Mouse (Mus musculus): ENCODE results near the gene Wdr18.

Gene Wdr18

DNA sequence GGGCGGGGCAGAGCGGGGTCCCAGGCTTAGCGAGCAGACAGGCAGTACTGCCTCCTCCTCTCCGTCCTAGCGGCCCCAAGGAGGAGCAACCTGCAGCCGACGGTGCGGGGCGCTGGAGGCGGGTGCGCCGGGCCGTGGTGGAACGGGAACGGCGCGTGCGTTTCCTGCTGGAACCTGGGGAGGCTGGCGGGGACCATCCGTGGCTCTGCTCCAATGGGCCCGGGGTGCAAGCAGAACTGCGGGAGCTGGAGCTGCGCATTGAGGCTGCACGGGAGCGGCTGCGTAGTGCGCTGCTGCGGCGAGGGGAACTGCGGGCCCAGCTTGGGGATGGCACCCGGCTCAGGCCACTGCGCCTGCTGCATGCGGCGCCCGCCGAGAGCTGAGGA lies 16.8 kb downstream of the Wdr18 start:
- DNase-seq (ENCODE audit: low read depth, low spot score) = no peak

DNA sequence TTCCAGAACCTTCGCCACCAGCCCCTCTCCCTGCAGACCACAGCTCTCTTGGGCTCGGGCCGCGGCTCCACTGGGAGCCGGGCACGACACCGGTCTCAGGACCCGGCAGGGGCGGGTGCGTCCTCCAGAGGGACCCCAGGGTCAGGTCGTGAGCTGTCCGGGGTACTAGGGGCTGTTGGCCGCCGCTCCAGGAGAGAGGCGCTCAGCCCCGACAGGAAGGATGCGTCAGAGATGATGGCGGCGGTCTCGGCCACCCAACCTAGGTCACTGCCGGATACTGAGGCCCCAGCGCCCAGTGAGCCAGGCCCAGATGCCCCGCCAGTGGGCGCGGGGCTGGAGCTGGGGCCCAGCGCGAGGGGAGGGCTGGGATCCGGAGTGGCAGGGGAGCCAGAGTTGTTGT lies 17.4 kb downstream of the Wdr18 start:
- no peak for DNase-seq (ENCODE audit: low read depth, low spot score)

DNA sequence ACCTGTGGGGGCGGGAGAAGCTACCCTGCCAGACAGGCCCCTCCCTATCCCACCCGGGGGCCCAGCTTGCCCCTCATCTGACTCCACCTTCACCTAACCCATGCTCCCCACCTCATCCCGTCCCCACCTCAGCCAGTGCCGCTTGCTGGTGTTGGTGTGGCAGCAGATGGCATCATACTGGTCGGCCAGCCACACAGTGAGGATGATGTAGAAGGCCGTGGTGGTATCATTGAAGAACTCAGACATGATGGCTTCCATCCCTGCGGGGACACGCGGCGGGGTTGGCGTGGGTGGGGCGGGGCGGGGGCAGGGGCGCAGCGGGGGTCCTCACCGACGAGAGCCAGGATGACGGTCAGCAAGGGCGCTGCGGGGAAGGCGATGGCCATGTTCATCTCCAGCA lies 18.1 kb downstream of the Wdr18 start:
- no peak for DNase-seq (ENCODE audit: low read depth, low spot score)

DNA sequence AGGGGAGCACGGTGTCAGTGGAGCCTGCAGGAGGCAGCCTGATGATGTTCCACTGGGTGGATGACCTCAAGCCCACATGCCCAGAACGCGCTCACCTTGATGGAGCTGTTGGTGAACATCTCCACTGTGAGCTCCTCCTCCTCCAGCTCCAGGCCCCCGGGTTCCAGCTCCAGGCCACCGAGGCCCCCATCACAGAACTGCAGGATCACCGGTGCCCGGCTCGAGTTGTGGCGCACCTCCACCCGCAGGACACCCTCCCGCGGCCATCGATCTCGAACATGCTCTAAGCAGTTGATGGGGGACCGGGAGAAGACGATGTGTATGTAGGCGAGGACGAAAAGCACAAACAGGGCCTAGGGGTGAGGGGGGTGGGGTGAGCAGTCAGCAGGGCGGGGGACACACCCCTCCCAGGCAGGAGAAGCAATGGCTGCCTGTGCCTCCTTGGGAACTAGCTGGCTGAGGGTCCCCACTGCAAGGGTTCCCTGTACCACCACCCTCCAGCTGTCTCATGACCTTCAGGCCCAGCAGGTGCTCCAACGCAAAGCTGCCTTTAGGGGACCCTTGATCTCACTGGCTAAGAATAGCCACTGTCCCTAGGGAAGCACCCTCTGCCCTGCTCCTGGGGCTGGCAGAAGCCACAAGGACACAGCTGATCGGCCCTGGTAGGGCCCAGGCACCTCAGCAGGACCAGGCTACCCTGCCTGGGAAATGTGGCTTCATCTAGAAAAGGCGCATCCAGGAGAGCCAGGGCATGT lies 19.6 kb downstream of the Wdr18 start:
- no peak for DNase-seq (ENCODE audit: low read depth, low spot score)

DNA sequence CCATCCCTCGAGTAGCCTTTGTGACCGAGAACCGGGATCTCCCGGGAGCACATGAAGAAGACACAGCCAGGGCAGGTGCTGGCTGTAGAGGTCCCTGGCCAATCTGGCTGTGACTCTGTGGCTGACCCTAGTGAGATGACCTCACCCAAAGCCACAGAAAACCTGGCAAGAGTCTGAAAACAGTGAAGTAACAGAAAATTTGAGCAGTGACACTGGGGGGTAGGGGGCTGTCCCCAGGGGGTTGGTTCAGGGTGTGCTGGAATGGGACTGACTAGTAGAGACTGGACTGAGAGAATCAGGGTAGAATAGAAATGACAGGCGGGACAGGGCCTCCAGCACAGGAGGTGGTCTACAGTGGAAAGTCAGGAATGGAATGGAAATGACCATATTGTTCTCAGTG lies 23.3 kb downstream of the Wdr18 start:
- DNase-seq (ENCODE audit: low read depth, low spot score) = no peak

DNA sequence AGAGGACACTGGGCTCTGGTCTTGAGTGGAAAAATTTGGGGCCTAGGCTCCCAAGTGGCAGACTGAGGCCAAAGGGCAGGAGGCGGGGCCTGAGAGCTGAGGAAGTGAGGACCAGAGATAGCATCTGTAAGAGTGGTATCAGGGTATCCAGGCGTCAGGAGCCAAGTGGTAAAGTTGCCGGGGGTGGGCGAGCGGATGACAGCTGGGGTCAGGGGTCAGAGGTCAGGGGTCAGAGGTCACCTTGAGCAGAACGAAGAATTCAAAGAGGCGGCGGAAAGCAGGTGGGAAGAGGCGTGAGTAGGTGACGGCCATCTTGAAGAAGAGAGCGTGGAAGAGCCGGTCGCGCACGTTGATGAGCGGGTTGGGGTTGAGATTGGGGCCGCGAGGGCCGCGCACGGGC lies 23.7 kb downstream of the Wdr18 start:
- DNase-seq (ENCODE audit: low read depth, low spot score) = peak; percentile 77

DNA sequence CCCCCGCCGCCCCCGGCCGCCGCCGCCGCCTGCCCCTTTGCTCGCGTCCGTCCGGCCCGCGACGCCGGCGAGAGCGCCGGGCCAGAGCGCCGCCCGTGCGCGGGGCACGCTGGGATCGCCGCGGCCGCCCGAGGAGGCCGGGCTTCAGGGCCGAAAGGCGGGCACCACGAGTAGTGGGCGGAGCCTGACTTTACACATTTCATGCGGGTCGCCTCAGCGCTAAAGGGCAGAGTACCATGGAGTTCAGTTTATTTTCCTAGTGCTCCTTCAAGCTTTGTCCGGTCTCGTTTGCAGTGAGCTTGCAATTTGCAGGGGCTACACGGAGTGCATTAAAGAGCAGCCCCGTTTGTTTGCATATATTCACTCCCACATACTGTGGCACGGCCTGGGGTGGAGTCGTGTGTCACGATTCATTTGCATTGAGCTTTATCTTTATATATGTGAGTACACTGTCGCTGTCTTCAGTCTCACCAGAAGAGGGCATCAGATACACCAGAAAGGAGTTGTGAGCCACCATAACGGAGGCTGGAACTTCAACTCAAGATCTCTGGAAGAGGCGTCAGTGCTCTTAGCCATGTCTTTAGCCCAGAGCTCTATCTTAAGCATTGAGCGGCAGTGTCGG lies 24.4 kb downstream of the Wdr18 start, which contains the start of gene Tmem259:
Gene Tmem259 (minus strand): TSS at position 136 of the 622 bp plus-strand sequence.
- peak; percentile 93 for DNase-seq (ENCODE audit: low read depth, low spot score)

DNA sequence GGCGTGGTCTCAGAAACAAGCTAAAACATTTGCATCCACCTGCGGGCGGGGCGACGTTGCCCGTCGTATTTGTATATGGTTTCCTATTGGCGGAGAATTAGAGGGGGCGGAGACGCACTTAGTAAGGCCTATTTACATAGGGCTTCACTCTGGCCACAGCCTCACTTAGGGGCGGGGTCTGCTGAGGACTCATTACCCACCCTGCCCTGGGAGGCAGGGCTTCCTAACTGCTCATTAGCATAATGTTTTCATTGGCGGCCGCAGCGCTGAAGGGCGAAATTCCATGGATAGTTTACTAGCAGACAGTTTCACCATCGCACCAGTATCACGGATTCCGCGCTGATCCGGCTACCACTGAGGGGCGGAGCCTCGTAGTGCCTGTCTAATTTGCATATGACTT lies 24.9 kb downstream of the Wdr18 start:
- DNase-seq (ENCODE audit: low read depth, low spot score) = peak; percentile 100

DNA sequence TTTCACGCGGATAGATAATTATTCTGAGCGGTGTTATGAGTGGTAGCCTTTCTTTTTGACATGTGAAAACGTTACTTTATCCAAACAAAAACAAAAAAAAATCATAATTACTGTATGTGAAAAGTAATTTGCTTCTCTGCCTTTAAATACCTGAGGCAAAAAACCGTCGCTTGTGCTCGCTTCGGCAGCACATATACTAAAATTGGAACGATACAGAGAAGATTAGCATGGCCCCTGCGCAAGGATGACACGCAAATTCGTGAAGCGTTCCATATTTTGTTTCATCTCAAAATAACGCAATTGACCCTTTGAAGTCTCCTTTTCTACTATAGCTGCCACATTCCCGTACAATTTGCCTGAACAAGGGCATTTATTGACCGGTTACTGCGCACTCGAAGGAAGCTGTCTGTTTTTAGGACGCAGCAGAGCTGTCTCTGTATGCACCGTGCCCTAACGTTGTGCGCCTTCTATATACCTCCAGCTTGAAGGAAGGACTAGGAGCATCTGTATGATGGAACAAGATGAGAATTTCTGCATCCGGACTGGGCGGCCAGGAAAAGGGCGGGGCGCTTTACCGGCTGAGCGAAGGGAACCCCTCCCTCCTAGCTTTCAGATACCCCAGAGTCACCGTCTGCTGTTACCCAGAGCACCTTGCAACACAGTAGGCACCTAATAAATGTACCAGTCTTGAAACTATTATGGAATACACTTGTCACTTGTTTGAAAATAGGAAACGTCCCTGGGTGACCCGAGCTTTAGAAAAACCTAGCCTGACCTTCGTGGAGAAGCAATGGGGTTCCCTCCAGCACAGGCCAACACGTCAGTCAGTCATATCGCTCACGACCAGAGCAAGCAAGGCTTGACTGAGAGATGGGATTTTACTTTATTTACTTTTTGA lies 25.6 kb downstream of the Wdr18 start:
- DNase-seq (ENCODE audit: low read depth, low spot score) = peak; percentile 77

DNA sequence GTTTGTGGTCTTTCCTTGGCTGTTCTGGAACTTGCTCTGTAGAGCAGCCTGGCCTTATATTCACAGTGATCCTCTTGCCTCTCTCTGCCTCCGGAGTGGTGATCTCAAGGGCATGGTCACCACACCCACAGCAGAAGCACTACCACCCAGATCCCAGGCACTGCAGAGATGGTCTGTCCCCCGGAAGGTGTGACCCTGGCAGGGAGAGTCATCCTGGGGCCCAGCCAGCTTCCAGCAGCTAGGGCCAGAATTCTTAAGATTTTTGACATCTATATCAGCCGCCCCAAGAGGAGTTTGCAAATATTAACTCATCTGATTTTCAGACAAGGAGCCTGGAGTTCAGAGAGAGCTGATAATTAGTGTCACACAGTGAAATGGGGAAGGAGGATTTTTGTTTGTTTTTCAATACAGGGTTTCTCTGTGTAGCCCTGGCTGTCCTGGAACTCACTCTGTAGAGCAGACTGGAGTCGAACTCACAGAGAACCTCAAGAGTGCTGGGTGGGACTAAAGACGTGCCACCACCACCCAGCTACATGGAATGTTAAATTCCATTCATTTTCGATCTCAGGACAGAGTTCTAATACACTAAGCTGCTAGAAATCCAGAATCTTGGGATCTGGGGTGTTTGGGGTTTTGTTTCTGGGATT lies 26.4 kb downstream of the Wdr18 start:
- DNase-seq (ENCODE audit: low read depth, low spot score) = no peak

DNA sequence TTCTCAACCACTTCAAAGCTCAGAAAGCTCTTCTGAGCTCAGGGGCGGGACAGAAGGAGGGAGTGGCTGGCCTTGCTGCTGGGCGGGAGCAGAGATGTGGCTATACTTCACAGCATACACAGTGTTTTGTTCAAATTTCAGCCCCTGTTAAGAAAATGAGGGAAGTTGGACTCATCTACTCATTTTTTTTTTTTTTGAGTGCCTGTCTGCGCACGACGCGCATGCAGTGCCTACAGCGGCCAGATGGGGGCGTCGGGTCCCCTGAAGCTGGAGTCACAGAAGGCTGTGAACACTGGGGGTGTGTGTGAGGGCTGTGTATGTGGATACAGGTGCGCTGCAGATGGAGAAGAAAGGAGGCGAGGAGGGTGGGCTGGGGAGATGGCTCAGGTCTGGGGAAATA lies 27.0 kb downstream of the Wdr18 start:
- peak; percentile 89 for DNase-seq (ENCODE audit: low read depth, low spot score)

DNA sequence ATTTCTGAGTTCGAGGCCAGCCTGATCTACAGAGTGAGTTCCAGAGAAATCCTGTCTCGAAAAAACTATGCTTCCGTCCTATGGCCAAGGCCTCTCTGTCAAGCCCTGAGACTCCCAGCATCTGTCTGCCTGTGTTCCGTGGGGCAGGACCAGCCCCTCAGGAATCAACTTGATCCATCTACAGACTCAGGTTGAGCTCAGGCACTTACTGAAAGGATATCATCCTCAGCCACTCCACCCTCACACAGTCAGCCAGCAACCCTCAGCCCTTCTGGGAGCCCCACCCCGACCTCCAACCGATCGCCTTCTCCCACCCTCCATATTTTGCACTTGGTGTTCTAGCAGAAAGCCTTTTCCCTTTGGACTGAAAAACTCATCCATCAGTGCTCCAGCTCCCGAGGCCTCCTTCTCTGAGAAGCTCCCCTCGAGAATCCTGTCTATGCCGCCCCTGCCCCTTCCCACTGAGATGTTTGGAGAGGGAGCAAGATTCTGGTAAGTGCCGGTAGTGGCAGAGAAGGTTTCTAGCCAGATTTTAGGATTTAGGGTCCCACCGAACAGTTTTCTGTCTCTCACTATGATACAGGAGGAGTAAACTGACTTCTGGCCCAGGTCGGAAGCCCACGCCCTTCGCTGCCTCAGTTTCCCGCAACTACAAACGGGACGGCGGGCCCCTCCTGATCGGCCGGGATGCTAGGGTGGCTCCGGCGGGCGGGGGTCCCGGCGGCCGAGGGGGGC lies 28.0 kb downstream of the Wdr18 start:
- DNase-seq (ENCODE audit: low read depth, low spot score) = no peak

DNA sequence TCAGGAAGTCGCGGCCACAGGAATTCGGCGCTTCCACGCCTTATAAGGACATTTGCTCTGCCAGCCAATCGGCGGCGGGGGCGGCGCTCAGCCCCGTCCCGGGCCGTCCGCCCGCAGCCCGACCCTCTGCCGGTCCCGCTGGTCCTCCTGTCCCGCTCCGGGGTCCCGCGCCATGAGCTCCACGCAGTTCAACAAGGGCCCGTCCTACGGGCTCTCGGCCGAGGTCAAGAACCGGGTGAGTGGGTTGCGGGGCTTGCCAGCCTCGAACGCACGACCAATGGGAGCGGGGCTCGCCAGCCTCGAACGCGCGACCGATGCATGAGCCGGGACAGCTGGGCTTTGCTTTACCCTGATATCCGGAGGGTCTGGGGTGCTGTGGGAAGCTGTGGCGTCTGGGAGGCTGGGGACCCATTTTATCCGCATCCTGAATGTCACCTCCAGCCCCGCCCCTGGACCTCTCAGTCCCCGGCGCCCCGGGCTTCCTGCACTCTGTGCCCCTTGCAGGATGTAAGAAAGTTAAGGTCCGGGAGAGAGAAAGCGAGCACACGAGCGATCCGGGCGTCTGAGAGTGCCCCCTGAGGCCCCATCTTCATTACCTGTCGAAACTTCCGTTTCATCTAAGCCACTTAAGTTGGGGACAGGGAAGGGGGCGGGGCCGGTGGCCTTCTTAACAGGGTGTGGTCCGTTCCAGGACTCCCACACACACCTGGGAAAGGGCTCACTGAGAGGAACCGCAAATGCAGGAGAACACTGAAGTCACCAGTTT lies 28.7 kb downstream of the Wdr18 start, which contains the start of gene Cnn2:
Gene Cnn2 (plus strand): TSS at position 79 of the 766 bp plus-strand sequence.
- no peak for DNase-seq (ENCODE audit: low read depth, low spot score)

DNA sequence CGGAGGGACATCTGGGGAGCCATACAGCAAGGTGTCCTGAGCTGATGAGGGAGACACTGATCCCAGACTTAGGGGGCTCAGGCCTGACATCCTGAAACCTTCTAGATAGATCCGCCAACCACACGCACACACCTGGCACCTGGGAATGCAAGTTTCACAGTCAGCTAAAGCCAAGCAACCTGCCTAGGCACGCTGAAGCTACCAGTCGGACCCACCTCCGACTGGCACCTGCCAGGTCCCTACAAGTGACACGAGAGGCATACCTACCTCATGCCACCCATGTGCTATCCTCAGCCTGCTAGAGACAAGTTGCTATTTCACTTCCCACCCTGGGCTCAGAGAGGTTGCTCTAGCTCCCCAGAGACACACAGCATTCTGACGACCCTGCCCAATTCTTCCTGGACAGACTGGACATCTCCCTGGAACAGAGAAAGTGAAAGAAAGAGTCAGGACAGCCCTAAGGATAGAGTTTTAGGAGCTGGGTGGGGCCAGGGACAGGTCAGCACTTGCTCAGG lies 29.4 kb downstream of the Wdr18 start:
- DNase-seq (ENCODE audit: low read depth, low spot score) = no peak

DNA sequence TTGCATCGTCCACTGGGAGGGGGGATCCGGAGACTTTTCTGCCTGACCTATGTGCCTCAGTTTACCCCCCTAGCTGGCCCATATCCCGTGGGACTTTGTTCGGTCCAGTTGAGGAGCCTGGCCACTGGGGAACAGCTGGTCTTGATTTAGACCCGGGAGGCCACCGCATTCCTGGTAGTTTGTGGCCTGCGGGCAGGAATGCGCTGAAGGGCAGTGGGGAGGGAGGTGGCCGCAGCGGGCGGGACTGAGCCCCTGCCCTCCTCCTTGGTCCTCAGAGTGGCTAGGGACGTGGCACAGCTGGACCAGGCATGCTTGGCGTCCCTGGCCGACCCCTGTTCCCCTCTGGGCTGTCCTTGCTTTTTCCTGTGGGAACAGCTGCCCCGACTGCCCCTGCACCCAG lies 29.9 kb downstream of the Wdr18 start:
- no peak for DNase-seq (ENCODE audit: low read depth, low spot score)

DNA sequence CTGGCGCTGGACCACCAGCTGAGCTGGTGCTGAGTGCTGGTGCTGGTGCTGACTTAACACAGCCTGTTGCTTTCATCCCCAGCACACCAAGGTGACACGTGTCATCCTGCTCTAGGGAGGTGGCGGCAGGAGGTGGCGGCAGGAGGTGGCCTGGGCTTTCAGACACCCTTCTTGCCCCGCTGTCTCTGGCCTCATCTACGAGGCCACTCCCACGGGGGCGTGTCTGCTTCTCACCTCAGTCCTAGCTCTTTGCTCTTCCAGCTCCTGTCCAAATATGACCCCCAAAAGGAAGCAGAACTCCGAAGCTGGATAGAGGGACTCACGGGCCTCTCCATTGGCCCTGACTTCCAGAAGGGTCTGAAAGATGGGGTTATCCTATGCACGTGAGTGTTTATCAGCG lies 31.1 kb downstream of the Wdr18 start:
- peak; percentile 62 for DNase-seq (ENCODE audit: low read depth, low spot score)

DNA sequence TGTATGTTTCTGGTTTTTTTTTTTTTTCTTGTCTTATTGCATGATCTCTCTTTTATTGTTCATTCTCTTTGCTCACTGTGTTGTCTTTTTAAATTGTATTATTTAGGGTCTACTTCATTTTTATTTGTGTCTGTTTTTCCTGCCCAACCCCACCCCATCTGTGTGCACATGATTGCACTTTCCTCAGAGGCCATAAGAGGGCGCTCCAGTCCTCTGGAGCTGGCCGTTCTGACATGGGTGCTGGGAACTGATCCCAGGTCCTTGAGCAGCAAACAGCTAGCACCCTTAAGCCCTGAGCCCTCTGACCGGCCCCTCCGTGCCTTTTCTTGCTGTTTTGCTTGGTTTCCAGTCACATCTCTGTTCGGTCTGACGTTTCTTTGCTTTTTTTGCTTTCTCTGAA lies 31.6 kb downstream of the Wdr18 start:
- DNase-seq (ENCODE audit: low read depth, low spot score) = no peak

DNA sequence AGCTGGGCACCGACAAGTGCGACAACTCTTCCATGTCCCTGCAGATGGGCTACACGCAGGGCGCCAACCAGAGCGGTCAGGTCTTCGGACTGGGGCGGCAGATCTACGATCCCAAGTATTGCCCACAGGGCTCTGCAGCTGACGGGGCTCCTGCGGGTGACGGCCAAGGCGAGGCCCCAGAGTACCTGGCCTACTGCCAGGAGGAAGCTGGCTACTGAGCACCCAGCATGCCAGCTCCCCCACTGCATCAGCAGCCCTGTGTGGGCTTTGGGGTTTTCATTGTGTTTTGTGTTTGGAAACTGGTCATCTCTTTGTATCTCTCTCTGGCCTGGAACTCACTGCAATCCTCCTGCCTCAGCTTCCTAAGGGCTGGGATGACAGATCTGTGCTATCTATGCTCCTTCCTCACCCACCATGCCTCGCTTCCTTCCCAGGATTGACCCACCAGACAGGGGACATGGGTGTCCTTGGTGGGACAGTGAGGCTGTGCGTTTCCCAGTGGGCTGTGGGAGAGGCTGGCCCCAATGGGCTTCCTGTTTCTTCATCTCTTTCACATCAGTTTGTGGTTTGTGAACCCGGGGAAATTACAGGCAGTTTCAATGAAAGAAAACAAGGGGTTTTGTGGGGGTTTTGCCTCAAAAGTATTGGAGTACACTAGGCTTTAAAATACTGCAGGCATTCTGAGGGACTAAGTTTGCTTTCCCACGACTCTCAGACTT lies 34.6 kb downstream of the Wdr18 start:
- no peak for DNase-seq (ENCODE audit: low read depth, low spot score)

DNA sequence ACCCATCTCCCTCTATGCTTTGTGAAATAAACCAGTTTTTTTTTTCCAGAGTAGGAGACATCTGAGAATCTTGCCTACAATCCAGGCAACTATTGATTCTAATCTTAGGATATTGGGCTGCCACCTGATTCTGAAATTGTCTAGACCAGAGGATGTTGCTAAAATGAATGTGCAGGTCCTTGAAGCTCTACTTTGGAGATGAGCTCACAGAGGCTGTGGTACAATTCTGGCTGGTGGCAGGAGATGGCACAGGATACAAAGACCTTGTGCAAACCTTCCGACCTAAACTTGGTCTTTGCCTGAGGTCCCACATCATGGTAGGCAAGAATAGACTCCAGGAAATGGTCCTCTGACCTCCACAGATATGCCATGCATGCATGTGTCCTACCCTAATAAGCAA lies 35.7 kb downstream of the Wdr18 start:
- DNase-seq (ENCODE audit: low read depth, low spot score) = no peak
